Mouse (Mus musculus): ENCODE results near the gene Mpv17l.

GRCm38 (mm10) chr16:13890449-13890848 is 12.5 kb upstream of the Mpv17l start:
- TF ChIP-seq EP300 (IDR thresholded peaks at IDR 0.05; ENCODE audit: low read depth) (no peak), CTCF (IDR thresholded peaks at IDR 0.05; ENCODE audit: low read depth) (no peak)
